22 mouse cellular contexts compared by ENCODE assay signal in the genomic region with DNA sequence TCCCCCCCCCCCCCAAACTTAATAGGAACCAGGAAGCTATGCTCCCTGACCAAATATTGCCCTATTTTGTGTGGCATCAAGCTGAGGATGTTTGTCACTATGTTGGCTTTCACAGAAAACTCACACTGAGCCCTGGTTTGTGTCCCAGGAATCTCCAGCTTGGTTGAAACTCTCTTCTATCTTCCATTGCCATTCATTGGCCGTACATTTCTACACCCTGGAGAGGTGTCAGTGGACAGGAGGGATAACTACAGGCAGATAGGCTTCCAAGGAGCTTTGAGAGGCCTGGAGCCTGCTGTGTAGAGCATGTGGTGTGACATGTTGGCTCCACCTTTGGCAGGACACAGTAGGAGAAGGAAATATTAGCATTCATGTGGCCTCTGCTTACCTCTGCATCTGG.
DNase-seq lines count a peak whose midpoint lies in the region; ATAC-seq and TF ChIP-seq lines count a peak whose summit lies in the region.
"Had no signal": no experiment of that assay in that cellular context is flagged by ENCODE, and none has a peak within 500 bp of the region (broad histone marks: within the 10 kb centered on the region; RNA-seq: fewer than 3 reads in every experiment).

No protein-coding gene starts in this region.

- no peak for TF ChIP-seq CTCF in midbrain, postnatal 0 days (IDR thresholded peaks at IDR 0.05)

- no peaks in the 10 kb centered on the region for H3K27me3 ChIP-seq in midbrain, postnatal 0 days (ENCODE audit: insufficient read depth, low read length)
- H3K27me3 ChIP-seq: embryonic facial prominence, embryonic 12.5 days; embryonic facial prominence, embryonic 15.5 days; hindbrain, embryonic 12.5 days; hindbrain, embryonic 15.5 days; Patski had no signal

- no peak overlapping the region for H3K9ac ChIP-seq in midbrain, postnatal 0 days (replicated peaks; ENCODE audit: low read length, poor library complexity, severe bottlenecking)
- H3K9ac ChIP-seq: embryonic facial prominence, embryonic 12.5 days; embryonic facial prominence, embryonic 15.5 days; forebrain, postnatal 0 days; hindbrain, embryonic 12.5 days; hindbrain, embryonic 15.5 days had no signal

- DNase-seq in cerebellum, adult 18-20 months: peak; percentile 9 to 15
- DNase-seq in cerebellum, adult 11 months: no peak
- peak; percentile 9 for DNase-seq in cerebellum, adult 8-10 months
- DNase-seq in cerebellum, postnatal 10 days: peak; percentile 45 to 64
- peak; percentile 19 to 33 for DNase-seq in cerebellum, postnatal 36 days
- DNase-seq in midbrain, postnatal 0 days (ENCODE audit: low spot score): no peak
- no peak for DNase-seq in embryo, embryonic 9.5 days (ENCODE audit: extremely low spot score)
- DNase-seq: adrenal gland, postnatal 14 days; B cell, adult 2 months; forebrain, postnatal 0 days; gastrocnemius, adult 2 months; gastrocnemius, postnatal 14 days; kidney, adult 9 months had no signal

- H3K27ac ChIP-seq in midbrain, postnatal 0 days (ENCODE audit: low read depth, low read length): no peak overlapping the region
- H3K27ac ChIP-seq: embryonic facial prominence, embryonic 12.5 days; embryonic facial prominence, embryonic 15.5 days; gastrocnemius, adult 2 months; hindbrain, embryonic 12.5 days; hindbrain, embryonic 15.5 days had no signal

- ATAC-seq in midbrain, postnatal 0 days (ENCODE audit: low FRiP score): no peak
- ATAC-seq: forebrain, embryonic 14.5 days; forebrain, postnatal 0 days; intestine, postnatal 0 days; Patski had no signal

- WGBS in midbrain, postnatal 0 days: 87% methylated on average over 1 of the region's 1 CpGs

- no peak overlapping the region for H3K4me2 ChIP-seq in midbrain, postnatal 0 days (ENCODE audit: low read depth, low read length, poor library complexity, severe bottlenecking)
- H3K4me2 ChIP-seq: embryonic facial prominence, embryonic 12.5 days; embryonic facial prominence, embryonic 15.5 days; heart, embryonic 11.5 days; hindbrain, embryonic 12.5 days; hindbrain, embryonic 15.5 days had no signal

- no peaks in the 10 kb centered on the region for H3K4me1 ChIP-seq in midbrain, postnatal 0 days (ENCODE audit: insufficient read depth, low read length)
- H3K4me1 ChIP-seq: embryonic facial prominence, embryonic 12.5 days; embryonic facial prominence, embryonic 15.5 days; hindbrain, embryonic 12.5 days; hindbrain, embryonic 15.5 days had no signal

- no peak overlapping the region for H3K4me3 ChIP-seq in midbrain, postnatal 0 days (ENCODE audit: low read depth, low read length)
- H3K4me3 ChIP-seq: embryonic facial prominence, embryonic 12.5 days; embryonic facial prominence, embryonic 15.5 days; gastrocnemius, adult 2 months; hindbrain, embryonic 12.5 days; hindbrain, embryonic 15.5 days had no signal

- H3K36me3 ChIP-seq in midbrain, postnatal 0 days (ENCODE audit: insufficient read depth, low read length): no peaks in the 10 kb centered on the region
- H3K36me3 ChIP-seq: embryonic facial prominence, embryonic 12.5 days; embryonic facial prominence, embryonic 15.5 days; G1E; hindbrain, embryonic 12.5 days; hindbrain, embryonic 15.5 days had no signal

- H3K9me3 ChIP-seq in midbrain, postnatal 0 days (ENCODE audit: low read length): no peaks in the 10 kb centered on the region
- H3K9me3 ChIP-seq: embryonic facial prominence, embryonic 12.5 days; embryonic facial prominence, embryonic 15.5 days; hindbrain, embryonic 12.5 days; hindbrain, embryonic 15.5 days had no signal

Comparison
In these comparisons a context has a peak if more than half of its experiments do, and no peak if none do; other contexts are left out.
1. DNase-seq: peak in cerebellum, adult 18-20 months (2 of 2), cerebellum, adult 8-10 months (single experiment), cerebellum, postnatal 10 days (2 of 2) and cerebellum, postnatal 36 days (2 of 2); none in cerebellum, adult 11 months (single experiment), midbrain, postnatal 0 days (single experiment) and embryo, embryonic 9.5 days (single experiment).